Mouse (Mus musculus) midbrain, embryonic 10.5 days (tissue): ENCODE measurements around the gene Fdxr. TPM values are rescaled to one million over a fixed set of nuclear protein-coding genes. Genes with fewer than 3 reads are reported as not detected.

Experiments
- DNase-seq: peaks from one replicate; pipeline ENCODE4 v3.0.0-alpha.2; 2017; ENCODE audit warnings: low spot score
- H3K27ac ChIP-seq: fragments of 300-500 bp; sonication (generic); replicated peaks from 2 replicates; pipeline ENCODE4 v1.5.1; 2016; ENCODE audit warnings: mild to moderate bottlenecking
- H3K27me3 ChIP-seq: fragments of 300-500 bp; sonication (generic); 2 replicates; pipeline ENCODE4 v1.6.1; 2016; ENCODE audit warnings: low read depth, mild to moderate bottlenecking; ENCODE audit not compliant: poor library complexity, severe bottlenecking
- H3K36me3 ChIP-seq: fragments of 300-500 bp; sonication (generic); 2 replicates; pipeline ENCODE4 v1.6.1; 2016; ENCODE audit warnings: mild to moderate bottlenecking, moderate library complexity
- H3K4me1 ChIP-seq: fragments of 300-500 bp; sonication (generic); 2 replicates; pipeline ENCODE4 v1.6.1; 2016
- H3K4me3 ChIP-seq: fragments of 300-500 bp; sonication (generic); 2 replicates; pipeline ENCODE4 v1.5.1; 2016; ENCODE audit warnings: mild to moderate bottlenecking, moderate library complexity
- H3K9me3 ChIP-seq: fragments of 300-500 bp; sonication (generic); replicated peaks from 2 replicates; pipeline ENCODE4 v1.6.1; 2016; ENCODE audit warnings: mild to moderate bottlenecking
- WGBS: fragments of 180-500 bp; shearing (Covaris S2); methylation state at CpG from one replicate; pipeline ENCODE4 v1.1.7; 2016; 5-methylcytosine and 5-hydroxymethylcytosine counted together
- polyA plus RNA-seq: library from polyadenylated mRNA; unstranded; fragments of >200 nt; fragmentation: Nextera tagmentation; extraction: Ambion mirVana; gene quantifications from 2 replicates; pipeline ENCODE4 v1.2.1, GENCODE M21; 2016

Gene Fdxr
- polyA plus RNA-seq, 1 experiment from 2014 or later, result 16.7 TPM

GRCm38 (mm10) chr11:115298160-115298559, 21.3 kb upstream of the Fdxr start:
- Histone ChIP-seq H3K36me3 (no peaks in the 10 kb centered on the region), H3K4me3 (no peak overlapping the region), H3K27ac (no peak overlapping the region), H3K9me3 (peaks cover 5% of the 10 kb centered on the region; the same call in 1 of the 2 replicates), H3K4me1 (peaks cover 16% of the 10 kb centered on the region), H3K27me3 (peaks cover 45% of the 10 kb centered on the region)
- no peak for DNase-seq
- 71% methylated on average over 8 of the region's 8 CpGs for whole genome bisulfite sequencing

GRCm38 (mm10) chr11:115297214-115297826, 20.5 kb upstream of the Fdxr start, which contains the start of gene Fads6:
Gene Fads6, minus strand, starts transcription at chr11:115297663.
- Histone ChIP-seq H3K36me3 (no peaks in the 10 kb centered on the region), H3K4me3 (peak within 1 kb of the TSS; percentile 67), H3K27me3 (peaks cover 45% of the 10 kb centered on the region), H3K4me1 (peaks cover 16% of the 10 kb centered on the region), H3K9me3 (peaks cover 5% of the 10 kb centered on the region; the same call in 1 of the 2 replicates), H3K27ac (peak within 1 kb of the TSS; percentile 82)
- WGBS, result under 1% methylated on average over 44 of the region's 44 CpGs
- peak; percentile 63 for DNase-seq

GRCm38 (mm10) chr11:115296471-115297210, 19.8 kb upstream of the Fdxr start:
- Histone ChIP-seq H3K9me3 (peaks cover 5% of the 10 kb centered on the region; the same call in 1 of the 2 replicates), H3K4me1 (peaks cover 22% of the 10 kb centered on the region), H3K4me3 (peak overlapping the region; percentile 67), H3K27ac (peak overlapping the region; percentile 82), H3K27me3 (peaks cover 45% of the 10 kb centered on the region), H3K36me3 (no peaks in the 10 kb centered on the region)
- no peak for DNase-seq
- WGBS, result 57% methylated on average over 21 of the region's 21 CpGs

GRCm38 (mm10) chr11:115295939-115296338, 19.1 kb upstream of the Fdxr start:
- DNase-seq, result no peak
- no peak overlapping the region for H3K27ac ChIP-seq
- no peak overlapping the region for H3K4me3 ChIP-seq
- peaks cover 23% of the 10 kb centered on the region for H3K4me1 ChIP-seq
- 89% methylated on average over 11 of the region's 11 CpGs for WGBS
- H3K9me3 ChIP-seq, result peaks cover 4% of the 10 kb centered on the region; the same call in 1 of the 2 replicates
- H3K36me3 ChIP-seq, result no peaks in the 10 kb centered on the region
- H3K27me3 ChIP-seq, result peaks cover 45% of the 10 kb centered on the region

GRCm38 (mm10) chr11:115292631-115293375, 16.0 kb upstream of the Fdxr start:
- peaks cover 20% of the 10 kb centered on the region for H3K4me1 ChIP-seq
- no peaks in the 10 kb centered on the region for H3K9me3 ChIP-seq
- 69% methylated on average over 14 of the region's 14 CpGs for WGBS
- no peaks in the 10 kb centered on the region for H3K36me3 ChIP-seq
- H3K27me3 ChIP-seq, result peaks cover 23% of the 10 kb centered on the region
- no peak overlapping the region for H3K27ac ChIP-seq
- no peak for DNase-seq
- H3K4me3 ChIP-seq, result no peak overlapping the region

GRCm38 (mm10) chr11:115291503-115291902, 14.7 kb upstream of the Fdxr start:
- Histone ChIP-seq H3K27ac (no peak overlapping the region), H3K4me1 (peaks cover 8% of the 10 kb centered on the region), H3K36me3 (no peaks in the 10 kb centered on the region), H3K9me3 (no peaks in the 10 kb centered on the region), H3K4me3 (no peak overlapping the region), H3K27me3 (peaks cover 10% of the 10 kb centered on the region)
- no peak for DNase-seq
- 74% methylated on average over 10 of the region's 10 CpGs for WGBS

- H3K4me3 ChIP-seq, result no peak overlapping the region
- H3K9me3 ChIP-seq, result no peaks in the 10 kb centered on the region
- H3K36me3 ChIP-seq, result no peaks in the 10 kb centered on the region
- no peak overlapping the region for H3K27ac ChIP-seq
- no peak for DNase-seq
- 92% methylated on average over 6 of the region's 6 CpGs for WGBS
- H3K4me1 ChIP-seq, result peaks cover 8% of the 10 kb centered on the region
- H3K27me3 ChIP-seq, result peaks cover 4% of the 10 kb centered on the region
These were observed 14.1 kb upstream of the Fdxr start for GRCm38 (mm10) chr11:115290919-115291318.

- peaks cover 8% of the 10 kb centered on the region for H3K4me1 ChIP-seq
- 93% methylated on average over 1 of the region's 1 CpGs for WGBS
- H3K27me3 ChIP-seq, result no peaks in the 10 kb centered on the region
- no peak for DNase-seq
- no peaks in the 10 kb centered on the region for H3K36me3 ChIP-seq
- no peak overlapping the region for H3K4me3 ChIP-seq
- H3K27ac ChIP-seq, result no peak overlapping the region
- no peaks in the 10 kb centered on the region for H3K9me3 ChIP-seq
These were observed 13.5 kb upstream of the Fdxr start for GRCm38 (mm10) chr11:115290314-115290713.

GRCm38 (mm10) chr11:115289885-115290284, 13.0 kb upstream of the Fdxr start:
- H3K4me3 ChIP-seq, result no peak overlapping the region
- H3K27ac ChIP-seq, result no peak overlapping the region
- H3K9me3 ChIP-seq, result no peaks in the 10 kb centered on the region
- DNase-seq, result no peak
- H3K36me3 ChIP-seq, result no peaks in the 10 kb centered on the region
- 86% methylated on average over 8 of the region's 8 CpGs for WGBS
- H3K27me3 ChIP-seq, result no peaks in the 10 kb centered on the region
- H3K4me1 ChIP-seq, result peaks cover 8% of the 10 kb centered on the region

GRCm38 (mm10) chr11:115288305-115288704, 11.5 kb upstream of the Fdxr start:
- Histone ChIP-seq H3K27ac (no peak overlapping the region), H3K36me3 (no peaks in the 10 kb centered on the region), H3K9me3 (no peaks in the 10 kb centered on the region), H3K4me3 (no peak overlapping the region), H3K4me1 (peaks cover 8% of the 10 kb centered on the region), H3K27me3 (no peaks in the 10 kb centered on the region)
- no peak for DNase-seq
- 82% methylated on average over 2 of the region's 2 CpGs for WGBS

- no peak for DNase-seq
- 89% methylated on average over 5 of the region's 5 CpGs for WGBS
- H3K36me3 ChIP-seq, result no peaks in the 10 kb centered on the region
These were observed 10.5 kb upstream of the Fdxr start for GRCm38 (mm10) chr11:115287386-115287785.

GRCm38 (mm10) chr11:115286201-115286993, 9.5 kb upstream of the Fdxr start:
- Histone ChIP-seq H3K9me3 (no peaks in the 10 kb centered on the region), H3K27me3 (no peaks in the 10 kb centered on the region), H3K36me3 (no peaks in the 10 kb centered on the region), H3K27ac (no peak overlapping the region), H3K4me1 (0 out of 2 replicates have a peak, but pooled peaks cover 3% of the 10 kb centered on the region), H3K4me3 (no peak overlapping the region)
- DNase-seq, result no peak
- WGBS, result 81% methylated on average over 19 of the region's 19 CpGs

More at GRCm38 (mm10) chr11:115287386-115287785, 10.5 kb upstream of the Fdxr start:
- H3K4me3 ChIP-seq, result no peak overlapping the region
- peaks cover 9% of the 10 kb centered on the region for H3K4me1 ChIP-seq
- H3K9me3 ChIP-seq, result no peaks in the 10 kb centered on the region
- no peak overlapping the region for H3K27ac ChIP-seq
- H3K27me3 ChIP-seq, result no peaks in the 10 kb centered on the region
